ENCODE assay signal across 15 mouse cellular contexts in the genomic region with DNA sequence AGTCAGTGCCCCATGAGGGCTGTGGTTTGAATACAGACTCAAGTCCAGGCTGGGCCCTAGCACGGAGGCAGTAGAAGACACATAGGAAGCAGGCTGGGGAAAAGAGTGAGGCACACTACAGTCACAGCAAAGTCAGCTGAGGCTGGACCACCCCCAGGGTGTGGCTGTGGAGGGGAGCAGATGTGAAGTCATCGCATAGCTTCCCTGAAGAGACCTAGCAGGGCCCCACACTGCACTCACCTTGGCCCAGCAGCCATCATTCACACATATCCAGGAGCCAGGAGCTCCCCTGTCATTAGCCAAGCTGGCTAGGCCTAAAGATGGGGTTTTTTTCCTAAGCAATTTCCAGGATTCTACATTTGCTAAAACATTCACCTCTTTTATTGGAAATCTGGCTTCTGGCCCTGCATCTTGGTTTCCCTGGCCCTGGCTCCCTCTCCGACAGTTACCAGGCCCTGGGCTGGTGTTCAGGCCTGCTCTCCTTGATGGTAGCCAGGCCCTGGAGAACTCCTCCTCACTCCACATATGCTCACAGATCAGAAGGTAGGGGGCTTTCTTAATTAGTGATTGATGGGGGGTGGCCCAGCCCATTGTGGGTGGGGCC. TPM values are rescaled to one million over a fixed set of nuclear protein-coding genes. Genes with fewer than 3 reads are reported as not detected.
DNase-seq lines count a peak whose midpoint lies in the region; ATAC-seq lines count a peak whose summit lies in the region.
"Had no signal": no experiment of that assay in that cellular context is flagged by ENCODE, and none has a peak within 500 bp of the region (broad histone marks: within the 10 kb centered on the region; RNA-seq: fewer than 3 reads in every experiment).

No protein-coding gene starts in this region.

- 68% methylated on average over 3 of the region's 3 CpGs for WGBS in heart, embryonic 12.5 days
- WGBS in neural tube, embryonic 14.5 days = 83% methylated on average over 3 of the region's 3 CpGs
- WGBS in limb, embryonic 12.5 days = 49% methylated on average over 3 of the region's 3 CpGs

- intact Hi-C loops in left cerebral cortex, postnatal 36 days (cut with DNase I) = no loop called here

- peaks cover 29% of the 10 kb centered on the region for H3K36me3 ChIP-seq in heart, embryonic 12.5 days
- H3K36me3 ChIP-seq in neural tube, embryonic 14.5 days (ENCODE audit: control insufficient read depth, insufficient read depth, low read length) = no peaks in the 10 kb centered on the region
- peaks cover 31% of the 10 kb centered on the region for H3K36me3 ChIP-seq in limb, embryonic 12.5 days

- H3K9me3 ChIP-seq in heart, embryonic 12.5 days (replicated peaks) = no peaks in the 10 kb centered on the region
- no peaks in the 10 kb centered on the region for H3K9me3 ChIP-seq in neural tube, embryonic 14.5 days (ENCODE audit: control insufficient read depth, low read length)
- no peaks in the 10 kb centered on the region for H3K9me3 ChIP-seq in limb, embryonic 12.5 days

- no peak overlapping the region for H3K9ac ChIP-seq in heart, embryonic 12.5 days
- no peak overlapping the region for H3K9ac ChIP-seq in neural tube, embryonic 14.5 days (replicated peaks; ENCODE audit: low read depth, low read length)
- H3K9ac ChIP-seq in limb, embryonic 12.5 days (replicated peaks) = no peak overlapping the region
- H3K9ac ChIP-seq: liver, embryonic 14.5 days had no signal

- no peak for DNase-seq in heart, adult 9 months (ENCODE audit: low spot score in 2 of 2)
- DNase-seq in neural tube, embryonic 10.5 days (ENCODE audit: extremely low spot score, low spot score) = no peak
- DNase-seq in left cerebral cortex, postnatal 36 days (ENCODE audit: low spot score in 2 of 2) = no peak
- DNase-seq: cerebellum, adult 18-20 months; gastrocnemius, postnatal 10 days; kidney, postnatal 14 days; layer of hippocampus, adult 9-11 months; lung, postnatal 10 days; right cerebral cortex, postnatal 14 days had no signal

- no peaks in the 10 kb centered on the region for H3K27me3 ChIP-seq in heart, embryonic 12.5 days (replicated peaks)
- no peaks in the 10 kb centered on the region for H3K27me3 ChIP-seq in neural tube, embryonic 14.5 days (ENCODE audit: control insufficient read depth, insufficient read depth, low read length)
- no peaks in the 10 kb centered on the region for H3K27me3 ChIP-seq in limb, embryonic 12.5 days

- no peak for ATAC-seq in heart, embryonic 12.5 days (ENCODE audit: insufficient number of reproducible peaks, low FRiP score)
- ATAC-seq in neural tube, embryonic 14.5 days (ENCODE audit: low read depth) = peak; percentile 34; the same call in 1 of the 2 replicates
- no peak for ATAC-seq in limb, embryonic 12.5 days (ENCODE audit: insufficient number of reproducible peaks, insufficient read depth, low FRiP score, low TSS enrichment, low read depth)
- no peak for ATAC-seq in erythroblast, adult 5-6 weeks (replicated peaks; ENCODE audit: low FRiP score, poor library complexity, severe bottlenecking)
- ATAC-seq: forebrain, embryonic 14.5 days had no signal

- no peak overlapping the region for H3K4me2 ChIP-seq in heart, embryonic 12.5 days
- no peak overlapping the region for H3K4me2 ChIP-seq in neural tube, embryonic 14.5 days (ENCODE audit: low read depth, low read length)
- no peak overlapping the region for H3K4me2 ChIP-seq in limb, embryonic 12.5 days

- peak overlapping the region; percentile 64 for H3K27ac ChIP-seq in heart, embryonic 12.5 days (ENCODE audit: poor library complexity, severe bottlenecking)
- H3K27ac ChIP-seq in neural tube, embryonic 14.5 days (ENCODE audit: low read depth, low read length) = no peak overlapping the region
- 0 out of 2 replicates have a peak overlapping the region, but pooled peaks have one; percentile 53 for H3K27ac ChIP-seq in limb, embryonic 12.5 days
- H3K27ac ChIP-seq: liver, embryonic 14.5 days had no signal

- H3K4me1 ChIP-seq in heart, embryonic 12.5 days (replicated peaks) = peaks cover 62% of the 10 kb centered on the region
- no peaks in the 10 kb centered on the region for H3K4me1 ChIP-seq in neural tube, embryonic 14.5 days (ENCODE audit: control insufficient read depth, insufficient read depth, low read length)
- peaks cover 6% of the 10 kb centered on the region; the same call in 1 of the 2 replicates for H3K4me1 ChIP-seq in limb, embryonic 12.5 days (replicated peaks)

- H3K4me3 ChIP-seq in heart, embryonic 12.5 days = no peak overlapping the region
- no peak overlapping the region for H3K4me3 ChIP-seq in neural tube, embryonic 14.5 days (ENCODE audit: low read depth, low read length)
- H3K4me3 ChIP-seq in limb, embryonic 12.5 days (replicated peaks) = no peak overlapping the region

RNA-seq across cellular contexts. Expression of a gene that starts 21.0 kb away (rescaled TPM):
- polyA plus RNA-seq in heart, embryonic 12.5 days (2016; fragmentation: Nextera tagmentation; extraction: Ambion mirVana) = 75.6 and 76.5 TPM in 2 replicates
- polyA plus RNA-seq in neural tube, embryonic 14.5 days (2014; fragmentation: Nextera tagmentation; extraction: Ambion mirVana) = 0.54 and 3.0 TPM in 2 replicates
- 1.4 and 2.4 TPM in 2 replicates for polyA plus RNA-seq in limb, embryonic 12.5 days (2016; fragmentation: Nextera tagmentation; extraction: Ambion mirVana)
- 4.0 TPM in 1 of 2 replicates, not detected in the other for total RNA-seq in erythroblast, adult 5-6 weeks (2015; ENCODE audit: low replicate concordance)
- total RNA-seq in erythroblast, adult 5-6 weeks (2017; ENCODE audit: low replicate concordance) = 3.0 TPM in 1 of 2 replicates, not detected in the other
- total RNA-seq in left cerebral cortex, postnatal 36 days (2021) = under 1 TPM in 1 of 2 experiments, not detected in 1; 0.18 TPM

RNA-seq across cellular contexts. Expression of a gene that starts 35.6 kb away (rescaled TPM):
- polyA plus RNA-seq in heart, embryonic 12.5 days (2016; fragmentation: Nextera tagmentation; extraction: Ambion mirVana) = 250 and 251 TPM in 2 replicates
- 513 and 549 TPM in 2 replicates for polyA plus RNA-seq in neural tube, embryonic 14.5 days (2014; fragmentation: Nextera tagmentation; extraction: Ambion mirVana)
- polyA plus RNA-seq in limb, embryonic 12.5 days (2016; fragmentation: Nextera tagmentation; extraction: Ambion mirVana) = 427 and 439 TPM in 2 replicates
- 54.0 and 58.3 TPM in 2 replicates for total RNA-seq in erythroblast, adult 5-6 weeks (2015; ENCODE audit: low replicate concordance)
- total RNA-seq in erythroblast, adult 5-6 weeks (2017; ENCODE audit: low replicate concordance) = 55.8 and 90.1 TPM in 2 replicates
- total RNA-seq in left cerebral cortex, postnatal 36 days (2021) = 100 to 1,000 TPM; 298 to 335 TPM

Comparison
In these comparisons a context has a peak if more than half of its experiments do, and no peak if none do; other contexts are left out.
1. RNA of a gene that starts 21.0 kb away (polyA plus RNA-seq): 75.6 to 76.5 TPM in heart, embryonic 12.5 days; 1.4 to 2.4 TPM in limb, embryonic 12.5 days and 0.54 to 3.0 TPM in neural tube, embryonic 14.5 days; every median in the first group is over 10 times any median in the second.